Mouse (Mus musculus) embryonic facial prominence, embryonic 10.5 days (tissue): Measurements from ENCODE around the gene Elovl6. TPM values are rescaled to one million over a fixed set of nuclear protein-coding genes. Genes with fewer than 3 reads are reported as not detected.

Source experiments
- DNase-seq: peaks from one replicate; pipeline ENCODE4 v3.0.0-alpha.2; 2017; ENCODE audit warnings: low spot score
- H3K27ac ChIP-seq: fragments of 300-500 bp; sonication (generic); replicated peaks from 2 replicates; pipeline ENCODE4 v1.5.1; 2016; ENCODE audit warnings: mild to moderate bottlenecking
- H3K27me3 ChIP-seq: fragments of 300-500 bp; sonication (generic); replicated peaks from 2 replicates; pipeline ENCODE4 v1.6.1; 2016; ENCODE audit warnings: low read depth, mild to moderate bottlenecking; ENCODE audit not compliant: poor library complexity, severe bottlenecking
- H3K36me3 ChIP-seq: fragments of 300-500 bp; sonication (generic); replicated peaks from 2 replicates; pipeline ENCODE4 v1.6.1; 2016; ENCODE audit warnings: mild to moderate bottlenecking, moderate library complexity
- H3K4me1 ChIP-seq: fragments of 300-500 bp; sonication (generic); 2 replicates; pipeline ENCODE4 v1.6.1; 2016
- H3K4me3 ChIP-seq: fragments of 300-500 bp; sonication (generic); 2 replicates; pipeline ENCODE4 v1.5.1; 2016; ENCODE audit warnings: mild to moderate bottlenecking, moderate library complexity
- H3K9me3 ChIP-seq: fragments of 300-500 bp; sonication (generic); 2 replicates; pipeline ENCODE4 v1.6.1; 2016; ENCODE audit warnings: mild to moderate bottlenecking
- WGBS: fragments of 180-500 bp; shearing (Covaris S2); methylation state at CpG from one replicate; pipeline ENCODE4 v1.1.7; 2016; 5-methylcytosine and 5-hydroxymethylcytosine counted together
- polyA plus RNA-seq: library from polyadenylated mRNA; unstranded; fragments of >200 nt; fragmentation: Nextera tagmentation; extraction: Ambion mirVana; gene quantifications from 2 replicates; pipeline ENCODE4 v1.2.1, GENCODE M21; 2016

The Elovl6 gene
- polyA plus RNA-seq, 1 experiment from 2014 or later, result 50.6 TPM

- WGBS, result 93% methylated on average over 4 of the region's 4 CpGs
- Histone ChIP-seq H3K27ac (no peak overlapping the region), H3K27me3 (no peaks in the 10 kb centered on the region), H3K4me3 (no peak overlapping the region), H3K36me3 (peaks cover 70% of the 10 kb centered on the region), H3K4me1 (peaks cover 11% of the 10 kb centered on the region), H3K9me3 (no peaks in the 10 kb centered on the region)
- no peak for DNase-seq
Measured at GRCm38 (mm10) chr3:129575086-129575485, 42.9 kb downstream of the Elovl6 start.

GRCm38 (mm10) chr3:129576522-129576921, 44.4 kb downstream of the Elovl6 start:
- no peak for DNase-seq
- H3K4me1 ChIP-seq, result peaks cover 11% of the 10 kb centered on the region
- no peak overlapping the region for H3K4me3 ChIP-seq
- 90% methylated on average over 6 of the region's 6 CpGs for WGBS
- no peaks in the 10 kb centered on the region for H3K27me3 ChIP-seq
- H3K9me3 ChIP-seq, result no peaks in the 10 kb centered on the region
- H3K27ac ChIP-seq, result no peak overlapping the region
- peaks cover 61% of the 10 kb centered on the region for H3K36me3 ChIP-seq

- H3K36me3 ChIP-seq, result peaks cover 45% of the 10 kb centered on the region
- no peaks in the 10 kb centered on the region for H3K27me3 ChIP-seq
- H3K4me3 ChIP-seq, result no peak overlapping the region
- H3K27ac ChIP-seq, result no peak overlapping the region
- H3K9me3 ChIP-seq, result no peaks in the 10 kb centered on the region
- DNase-seq, result no peak
- WGBS, result 91% methylated on average over 11 of the region's 11 CpGs
- no peaks in the 10 kb centered on the region; the same call in 1 of the 2 replicates for H3K4me1 ChIP-seq
Measured at GRCm38 (mm10) chr3:129578741-129579475, 46.8 kb downstream of the Elovl6 start.

DNA sequence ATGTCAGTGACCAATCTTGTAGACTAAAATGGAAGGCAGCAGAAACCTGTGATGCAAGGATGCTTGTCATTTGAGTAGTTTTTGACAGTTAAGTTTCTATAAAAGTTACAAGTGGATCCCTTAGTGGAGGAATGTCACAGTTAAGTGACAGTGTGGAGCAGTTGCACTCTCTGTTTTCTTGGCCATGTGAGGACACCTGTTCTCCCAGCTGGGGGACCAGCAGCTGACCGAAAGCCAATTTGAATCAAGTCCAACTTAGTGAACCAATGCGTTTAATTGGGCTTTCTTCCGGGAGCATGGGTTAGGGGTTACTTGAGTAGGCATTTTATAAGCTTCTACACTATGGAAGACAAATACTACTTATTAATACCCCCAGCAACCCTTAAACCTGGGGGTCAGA, 48.9 kb downstream of the Elovl6 start:
- Histone ChIP-seq H3K9me3 (no peaks in the 10 kb centered on the region), H3K4me1 (no peaks in the 10 kb centered on the region; the same call in 1 of the 2 replicates), H3K27me3 (no peaks in the 10 kb centered on the region), H3K27ac (no peak overlapping the region), H3K4me3 (no peak overlapping the region), H3K36me3 (peaks cover 24% of the 10 kb centered on the region)
- DNase-seq, result no peak
- WGBS, result 88% methylated on average over 3 of the region's 3 CpGs

DNA sequence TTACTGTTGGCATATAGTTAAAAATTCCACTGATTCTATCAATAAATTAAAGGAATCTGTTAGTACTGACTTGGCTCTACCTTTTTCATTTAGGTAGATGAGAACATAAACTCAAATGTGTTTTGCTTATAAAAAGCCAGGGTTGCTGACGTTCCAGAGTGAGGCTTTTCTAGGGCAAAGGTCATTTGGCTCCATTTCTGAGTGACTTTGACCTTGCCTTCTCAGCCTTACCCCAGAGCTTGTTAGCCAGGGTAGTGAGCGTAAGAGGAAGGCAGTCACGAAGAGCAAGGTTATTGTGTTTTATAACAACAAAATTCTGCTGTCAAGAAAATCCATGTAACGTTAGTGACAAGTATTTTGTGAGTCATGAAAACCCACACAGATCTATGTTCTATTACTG, 50.3 kb downstream of the Elovl6 start:
- H3K27ac ChIP-seq, result no peak overlapping the region
- no peak overlapping the region for H3K4me3 ChIP-seq
- peaks cover 21% of the 10 kb centered on the region for H3K36me3 ChIP-seq
- H3K4me1 ChIP-seq, result no peaks in the 10 kb centered on the region; the same call in 1 of the 2 replicates
- H3K27me3 ChIP-seq, result no peaks in the 10 kb centered on the region
- DNase-seq, result no peak
- no peaks in the 10 kb centered on the region for H3K9me3 ChIP-seq
- 64% methylated on average over 4 of the region's 4 CpGs for WGBS

GRCm38 (mm10) chr3:129583290-129583689, 51.1 kb downstream of the Elovl6 start:
- H3K27me3 ChIP-seq, result no peaks in the 10 kb centered on the region
- no peaks in the 10 kb centered on the region; the same call in 1 of the 2 replicates for H3K4me1 ChIP-seq
- DNase-seq, result no peak
- WGBS, result 81% methylated on average over 5 of the region's 5 CpGs
- H3K9me3 ChIP-seq, result no peaks in the 10 kb centered on the region
- peaks cover 26% of the 10 kb centered on the region for H3K36me3 ChIP-seq
- no peak overlapping the region for H3K4me3 ChIP-seq
- no peak overlapping the region for H3K27ac ChIP-seq

DNA sequence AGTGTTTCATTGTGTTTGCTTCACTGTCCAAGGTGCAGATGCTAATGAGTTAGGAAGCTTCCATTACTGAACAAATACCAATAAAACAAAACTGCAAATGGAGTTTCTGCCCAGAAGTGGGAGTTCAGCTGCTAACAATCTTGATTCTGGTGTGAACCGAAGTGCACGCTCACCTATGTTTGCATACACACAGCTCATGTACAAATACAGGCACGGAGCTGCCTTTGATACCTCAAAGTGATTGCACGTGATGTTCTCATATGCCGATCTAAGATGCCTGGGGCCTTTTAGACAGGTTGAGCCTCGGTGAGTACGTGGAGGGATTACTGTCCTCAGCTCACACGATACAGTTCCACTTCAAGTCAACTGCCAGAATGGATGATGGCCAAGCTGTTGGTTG, 55.8 kb downstream of the Elovl6 start:
- Histone ChIP-seq H3K9me3 (no peaks in the 10 kb centered on the region), H3K4me3 (no peak overlapping the region), H3K36me3 (peaks cover 31% of the 10 kb centered on the region), H3K27me3 (no peaks in the 10 kb centered on the region), H3K4me1 (peaks cover 10% of the 10 kb centered on the region), H3K27ac (no peak overlapping the region)
- WGBS, result 92% methylated on average over 8 of the region's 8 CpGs
- no peak for DNase-seq

GRCm38 (mm10) chr3:129588753-129589152, 56.6 kb downstream of the Elovl6 start:
- Histone ChIP-seq H3K4me1 (peaks cover 10% of the 10 kb centered on the region), H3K27ac (no peak overlapping the region), H3K9me3 (no peaks in the 10 kb centered on the region), H3K4me3 (no peak overlapping the region), H3K27me3 (no peaks in the 10 kb centered on the region), H3K36me3 (peaks cover 31% of the 10 kb centered on the region)
- no peak for DNase-seq
- 84% methylated on average over 3 of the region's 3 CpGs for WGBS

DNA sequence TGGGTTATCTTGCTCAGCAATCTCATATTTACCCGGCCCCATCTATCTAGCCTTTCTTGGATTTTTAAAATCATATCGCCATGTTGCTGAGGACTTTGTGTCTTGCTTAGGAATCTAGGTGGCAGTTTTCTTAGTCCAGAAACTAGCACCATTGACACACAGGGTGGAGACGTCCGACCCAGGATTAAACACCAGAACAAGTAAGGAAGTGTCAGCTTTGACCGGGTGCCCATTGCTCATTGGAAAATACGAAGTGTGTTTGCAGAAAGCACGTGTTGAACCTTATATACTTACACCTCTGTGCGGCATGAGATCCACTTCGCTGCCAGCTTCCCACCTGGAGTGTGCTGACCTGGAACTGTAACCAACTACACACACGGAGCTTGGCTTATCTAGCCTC, 57.5 kb downstream of the Elovl6 start:
- WGBS, result 93% methylated on average over 10 of the region's 10 CpGs
- Histone ChIP-seq H3K36me3 (peaks cover 37% of the 10 kb centered on the region), H3K4me3 (no peak overlapping the region), H3K9me3 (no peaks in the 10 kb centered on the region), H3K27ac (no peak overlapping the region), H3K27me3 (no peaks in the 10 kb centered on the region), H3K4me1 (peaks cover 10% of the 10 kb centered on the region)
- no peak for DNase-seq

DNA sequence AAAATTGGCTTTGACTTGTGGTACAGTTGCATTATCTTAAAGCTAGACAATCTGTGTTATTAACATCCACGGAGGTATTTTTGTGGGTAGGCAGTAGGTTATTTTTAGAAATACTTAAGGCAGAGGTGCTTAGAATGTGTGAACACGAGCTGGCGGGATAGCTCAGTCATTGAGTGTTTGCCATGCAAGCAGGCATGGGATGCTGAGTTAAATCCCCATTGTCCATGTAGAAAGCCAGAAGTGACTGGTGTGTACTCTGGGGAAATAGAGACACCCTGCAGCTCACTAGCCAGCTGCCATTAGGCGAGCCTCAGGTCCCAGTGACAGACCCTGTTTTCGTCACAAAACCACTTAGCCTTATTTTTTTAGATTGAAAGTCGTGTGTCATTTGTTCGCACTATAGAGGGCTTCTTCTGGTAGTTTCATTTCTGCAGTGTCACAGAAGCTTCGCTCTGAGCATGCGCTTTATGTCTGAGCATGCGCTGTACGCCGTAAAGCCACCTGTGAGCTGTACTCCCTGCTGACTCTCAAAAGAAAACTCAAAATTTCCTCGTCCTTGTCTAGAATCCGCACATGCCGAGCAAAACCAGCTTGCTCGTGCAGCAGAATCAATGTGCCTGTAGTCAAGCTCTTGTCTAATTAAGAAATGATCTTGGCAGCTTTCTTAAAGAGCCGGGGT, 58.5 kb downstream of the Elovl6 start:
- no peaks in the 10 kb centered on the region for H3K9me3 ChIP-seq
- H3K4me3 ChIP-seq, result no peak overlapping the region
- peaks cover 10% of the 10 kb centered on the region for H3K4me1 ChIP-seq
- 86% methylated on average over 17 of the region's 17 CpGs for WGBS
- DNase-seq, result no peak
- peaks cover 44% of the 10 kb centered on the region for H3K36me3 ChIP-seq
- no peaks in the 10 kb centered on the region for H3K27me3 ChIP-seq
- no peak overlapping the region for H3K27ac ChIP-seq

- Histone ChIP-seq H3K4me3 (no peak overlapping the region), H3K9me3 (no peaks in the 10 kb centered on the region), H3K27me3 (no peaks in the 10 kb centered on the region), H3K36me3 (peaks cover 49% of the 10 kb centered on the region), H3K27ac (no peak overlapping the region), H3K4me1 (peaks cover 10% of the 10 kb centered on the region)
- 80% methylated on average over 9 of the region's 9 CpGs for WGBS
- no peak for DNase-seq
Measured at GRCm38 (mm10) chr3:129591251-129591650, 59.1 kb downstream of the Elovl6 start.

- peaks cover 51% of the 10 kb centered on the region for H3K36me3 ChIP-seq
- no peak overlapping the region for H3K4me3 ChIP-seq
- no peaks in the 10 kb centered on the region for H3K27me3 ChIP-seq
- H3K9me3 ChIP-seq, result no peaks in the 10 kb centered on the region
- no peak for DNase-seq
- peaks cover 10% of the 10 kb centered on the region for H3K4me1 ChIP-seq
- H3K27ac ChIP-seq, result no peak overlapping the region
- 92% methylated on average over 8 of the region's 8 CpGs for WGBS
Measured at GRCm38 (mm10) chr3:129591761-129592160, 59.6 kb downstream of the Elovl6 start.

- H3K4me3 ChIP-seq, result no peak overlapping the region
- no peak overlapping the region for H3K27ac ChIP-seq
- H3K27me3 ChIP-seq, result no peaks in the 10 kb centered on the region
- WGBS, result 93% methylated on average over 9 of the region's 9 CpGs
- peaks cover 49% of the 10 kb centered on the region for H3K36me3 ChIP-seq
- DNase-seq, result no peak
- H3K9me3 ChIP-seq, result no peaks in the 10 kb centered on the region
- H3K4me1 ChIP-seq, result peaks cover 10% of the 10 kb centered on the region
Measured at GRCm38 (mm10) chr3:129593001-129593400, 60.8 kb downstream of the Elovl6 start.
